Mouse (Mus musculus) heart, postnatal 0 days (tissue): ENCODE measurements around the gene Nol4l. TPM values are rescaled to one million over a fixed set of nuclear protein-coding genes. Genes with fewer than 3 reads are reported as not detected.

ENCODE experiments used
- ATAC-seq: fragments of 200-750 bp; cut with Nextera tagmentation; 2 replicates; pipeline ENCODE4 v1.8.0; 2017; ENCODE audit warnings: low read depth, moderate number of reproducible peaks, moderate library complexity; ENCODE audit not compliant: insufficient read depth
- DNase-seq: peaks from one replicate; pipeline ENCODE4 v3.0.0-alpha.2; 2016; ENCODE audit warnings: low spot score
- H3K27ac ChIP-seq: fragments of 300-500 bp; sonication (generic); 2 replicates; pipeline ENCODE4 v1.5.1; 2014; ENCODE audit warnings: low read depth, mild to moderate bottlenecking
- H3K27me3 ChIP-seq: fragments of 300-500 bp; sonication (generic); 2 replicates; pipeline ENCODE4 v1.6.1; 2014; ENCODE audit warnings: low read length, mixed read lengths; ENCODE audit not compliant: control insufficient read depth, insufficient read depth
- H3K36me3 ChIP-seq: fragments of 300-500 bp; sonication (generic); replicated peaks from 2 replicates; pipeline ENCODE4 v1.6.1; 2014; ENCODE audit warnings: low read length, mixed read lengths; ENCODE audit not compliant: control insufficient read depth, insufficient read depth
- H3K4me1 ChIP-seq: fragments of 300-500 bp; sonication (generic); 2 replicates; pipeline ENCODE4 v1.6.1; 2014; ENCODE audit warnings: antibody characterized with exemption; ENCODE audit not compliant: control insufficient read depth, insufficient read depth
- H3K4me2 ChIP-seq: fragments of 300-500 bp; sonication (generic); 2 replicates; pipeline ENCODE4 v1.6.1; 2014; ENCODE audit warnings: low read depth, mild to moderate bottlenecking, low read length, moderate library complexity
- H3K4me3 ChIP-seq: fragments of 300-500 bp; sonication (generic); 2 replicates; pipeline ENCODE4 v1.5.1; 2014; ENCODE audit warnings: low read depth, low read length
- H3K9ac ChIP-seq: fragments of 300-500 bp; sonication (generic); replicated peaks from 2 replicates; pipeline ENCODE4 v1.6.1; 2014; ENCODE audit warnings: low read depth, low read length, mixed read lengths
- H3K9me3 ChIP-seq: fragments of 300-500 bp; sonication (generic); replicated peaks from 2 replicates; pipeline ENCODE4 v1.6.1; 2016; ENCODE audit warnings: low read length; ENCODE audit not compliant: control insufficient read depth
- CTCF ChIP-seq: IDR thresholded peaks from 2 replicates; pipeline ENCODE4 v1.5.1; 2016; ENCODE audit warnings: antibody characterized with exemption, control low read depth, low read depth
- EP300 ChIP-seq: IDR thresholded peaks from 2 replicates; pipeline ENCODE4 v1.6.1; 2016; ENCODE audit warnings: antibody characterized with exemption, low read depth
- WGBS: fragments of 180-500 bp; shearing (Covaris S2); extraction: QIAGEN DNeasy Blood & Tissue Kit; methylation state at CpG from one replicate; pipeline ENCODE4 v1.1.7; 2014; 5-methylcytosine and 5-hydroxymethylcytosine counted together
- polyA plus RNA-seq: library from polyadenylated mRNA; unstranded; fragments of >200 nt; fragmentation: Nextera tagmentation; extraction: Ambion mirVana; gene quantifications from 2 replicates; pipeline ENCODE4 v1.2.1, GENCODE M21; 2015
- total RNA-seq: library from RNA; depleted of rRNA; stranded (reverse); fragments of >200 nt; gene quantifications from 2 replicates; pipeline ENCODE4 v1.2.3, GENCODE M21; 2014; ENCODE audit warnings: low replicate concordance

Gene Nol4l
- total and polyA plus RNA-seq, 2 experiments from 2014 or later = 4.3 to 13.1 TPM

GRCm38 (mm10) chr2:153559613-153560152, 29.9 kb upstream of the Nol4l start:
- ATAC-seq = no peak
- Histone ChIP-seq H3K9me3 (no peaks in the 10 kb centered on the region), H3K4me2 (no peak overlapping the region), H3K27ac (no peak overlapping the region), H3K27me3 (no peaks in the 10 kb centered on the region), H3K9ac (no peak overlapping the region), H3K36me3 (no peaks in the 10 kb centered on the region), H3K4me1 (peaks cover 27% of the 10 kb centered on the region), H3K4me3 (no peak overlapping the region)
- 49% methylated on average over 8 of the region's 8 CpGs for WGBS
- TF ChIP-seq CTCF (no peak), EP300 (no peak)
- no peak for DNase-seq

GRCm38 (mm10) chr2:153558464-153558863, 28.7 kb upstream of the Nol4l start:
- Histone ChIP-seq H3K4me2 (no peak overlapping the region), H3K4me3 (no peak overlapping the region), H3K9ac (no peak overlapping the region), H3K27me3 (no peaks in the 10 kb centered on the region), H3K4me1 (peaks cover 27% of the 10 kb centered on the region), H3K9me3 (no peaks in the 10 kb centered on the region), H3K36me3 (no peaks in the 10 kb centered on the region), H3K27ac (no peak overlapping the region)
- DNase-seq (no peak), ATAC-seq (no peak)
- TF ChIP-seq EP300 (no peak), CTCF (no peak)
- WGBS = 64% methylated on average over 6 of the region's 6 CpGs

GRCm38 (mm10) chr2:153557259-153557658, 27.5 kb upstream of the Nol4l start:
- Histone ChIP-seq H3K36me3 (no peaks in the 10 kb centered on the region), H3K27ac (no peak overlapping the region), H3K9me3 (no peaks in the 10 kb centered on the region), H3K4me2 (no peak overlapping the region), H3K27me3 (no peaks in the 10 kb centered on the region), H3K9ac (no peak overlapping the region), H3K4me3 (no peak overlapping the region), H3K4me1 (peaks cover 22% of the 10 kb centered on the region)
- TF ChIP-seq CTCF = no peak
- no peak for TF ChIP-seq EP300
- ATAC-seq (no peak), DNase-seq (no peak)
- 38% methylated on average over 4 of the region's 4 CpGs for WGBS

- Histone ChIP-seq H3K27me3 (no peaks in the 10 kb centered on the region), H3K4me3 (no peak overlapping the region), H3K9ac (no peak overlapping the region), H3K4me1 (peaks cover 14% of the 10 kb centered on the region), H3K4me2 (no peak overlapping the region), H3K27ac (no peak overlapping the region), H3K9me3 (no peaks in the 10 kb centered on the region), H3K36me3 (no peaks in the 10 kb centered on the region)
- TF ChIP-seq CTCF (no peak), EP300 (no peak)
- WGBS = 58% methylated on average over 9 of the region's 9 CpGs
- ATAC-seq (no peak), DNase-seq (no peak)
Observed at GRCm38 (mm10) chr2:153556208-153556607, 26.4 kb upstream of the Nol4l start.

GRCm38 (mm10) chr2:153554543-153554942, 24.8 kb upstream of the Nol4l start:
- no peak overlapping the region for H3K27ac ChIP-seq
- H3K27me3 ChIP-seq = no peaks in the 10 kb centered on the region
- DNase-seq (no peak), ATAC-seq (no peak)
- peaks cover 3% of the 10 kb centered on the region for H3K4me1 ChIP-seq
- no peaks in the 10 kb centered on the region for H3K36me3 ChIP-seq
- 84% methylated on average over 7 of the region's 7 CpGs for WGBS
- H3K9me3 ChIP-seq = no peaks in the 10 kb centered on the region
- no peak overlapping the region for H3K9ac ChIP-seq
- no peak overlapping the region for H3K4me2 ChIP-seq
- TF ChIP-seq EP300 (no peak), CTCF (no peak)
- H3K4me3 ChIP-seq = no peak overlapping the region

- no peaks in the 10 kb centered on the region for H3K9me3 ChIP-seq
- H3K27ac ChIP-seq = peak overlapping the region; percentile 73
- H3K4me3 ChIP-seq = no peak overlapping the region
- no peak overlapping the region for H3K4me2 ChIP-seq
- no peaks in the 10 kb centered on the region for H3K36me3 ChIP-seq
- 42% methylated on average over 8 of the region's 8 CpGs for WGBS
- ATAC-seq (peak; percentile 65), DNase-seq (peak; percentile 48)
- peaks cover 13% of the 10 kb centered on the region for H3K4me1 ChIP-seq
- H3K27me3 ChIP-seq = no peaks in the 10 kb centered on the region
- no peak for TF ChIP-seq CTCF
- no peak for TF ChIP-seq EP300
- no peak overlapping the region for H3K9ac ChIP-seq
Observed at GRCm38 (mm10) chr2:153549486-153549885, 19.7 kb upstream of the Nol4l start.
